Mouse (Mus musculus) spleen, adult 2 months (tissue): ENCODE results near the gene Hmga2. TPM values are rescaled to one million over a fixed set of nuclear protein-coding genes. Genes with fewer than 3 reads are reported as not detected.

Experiments used
- DNase-seq, 2 experiments: peaks; one replicate each; pipeline versions ENCODE4 v3.0.0 to v3.0.0-alpha.2; 2012 to 2021; ENCODE audit warnings: low spot score in 2 of 2, low read depth in 1 of 2
- H3K27ac ChIP-seq: fragments of 200-500 bp; 2 replicates; pipeline ENCODE4 v1.5.1; 2012; ENCODE audit warnings: low read length, inconsistent platforms; ENCODE audit not compliant: insufficient read depth
- H3K27me3 ChIP-seq: fragments of 200-500 bp; 2 replicates; pipeline ENCODE4 v1.6.1; 2012; ENCODE audit warnings: mild to moderate bottlenecking, moderate library complexity, low read length, inconsistent platforms; ENCODE audit not compliant: control insufficient read depth, insufficient read depth
- H3K36me3 ChIP-seq: fragments of 200-500 bp; 2 replicates; pipeline ENCODE4 v1.6.1; 2012; ENCODE audit warnings: mild to moderate bottlenecking, low read length, inconsistent platforms; ENCODE audit not compliant: control insufficient read depth, insufficient read depth
- H3K4me1 ChIP-seq: fragments of 200-500 bp; 2 replicates; pipeline ENCODE4 v1.6.1; 2011; ENCODE audit warnings: inconsistent platforms; ENCODE audit not compliant: control insufficient read depth, insufficient read depth, insufficient read length
- H3K4me3 ChIP-seq: fragments of 200-500 bp; 2 replicates; pipeline ENCODE4 v1.5.1; 2011; ENCODE audit warnings: mild to moderate bottlenecking, inconsistent platforms; ENCODE audit not compliant: insufficient read depth, insufficient read length; ENCODE audit errors: extremely low read depth
- CTCF ChIP-seq: fragments of 200-500 bp; IDR thresholded peaks from 2 replicates; pipeline ENCODE4 v1.5.1; 2011; ENCODE audit warnings: mild to moderate bottlenecking, inconsistent platforms; ENCODE audit not compliant: insufficient read depth, insufficient read length, insufficient replicate concordance; ENCODE audit errors: extremely low read depth
- POLR2A ChIP-seq: fragments of 200-500 bp; IDR thresholded peaks from 2 replicates; pipeline ENCODE4 v1.6.1; 2011; ENCODE audit warnings: low read depth, low read length, inconsistent platforms
- WGBS: fragments of 180-500 bp; shearing (Covaris S2); methylation state at CpG from one replicate; pipeline ENCODE4 v1.1.7; 2018; 5-methylcytosine and 5-hydroxymethylcytosine counted together
- polyA plus RNA-seq: library from polyadenylated mRNA; depleted of rRNA; stranded (reverse); fragments of >200 nt; gene quantifications from 2 replicates; pipeline ENCODE4 v1.2.3, GENCODE M21; 2012

Hmga2 gene
- polyA plus RNA-seq, 1 experiment = not detected

DNA sequence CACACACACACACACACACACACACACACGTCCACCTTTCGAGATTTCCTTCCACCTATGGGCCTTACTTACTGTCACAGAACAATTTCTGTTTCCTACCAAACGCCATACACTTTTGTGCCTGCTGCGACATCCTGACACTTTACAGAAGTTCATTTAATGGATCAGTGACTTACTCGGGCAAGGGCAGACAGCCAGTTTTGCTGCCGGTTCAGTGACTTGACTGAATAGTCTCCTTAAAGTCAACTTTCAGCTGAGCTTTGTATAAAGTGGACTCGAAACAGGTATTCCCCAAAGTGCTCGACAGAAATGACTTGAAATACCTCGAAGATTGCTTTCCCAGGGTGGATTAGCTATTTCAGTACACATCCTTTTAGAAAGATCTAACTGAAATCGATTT, 87.3 kb downstream of the Hmga2 start:
- DNase-seq = no peak
- WGBS = 51% methylated on average over 10 of the region's 10 CpGs
- no peak overlapping the region for H3K27ac ChIP-seq
- H3K4me3 ChIP-seq = no peak overlapping the region
- no peaks in the 10 kb centered on the region for H3K4me1 ChIP-seq
- no peaks in the 10 kb centered on the region for H3K36me3 ChIP-seq
- TF ChIP-seq CTCF = no peak
- TF ChIP-seq POLR2A = no peak
- H3K27me3 ChIP-seq = no peaks in the 10 kb centered on the region

GRCm38 (mm10) chr10:120388400-120388871, 87.8 kb downstream of the Hmga2 start:
- TF ChIP-seq CTCF (no peak), POLR2A (no peak)
- H3K4me1 ChIP-seq = no peaks in the 10 kb centered on the region
- no peaks in the 10 kb centered on the region for H3K36me3 ChIP-seq
- no peaks in the 10 kb centered on the region for H3K27me3 ChIP-seq
- no peak for DNase-seq
- WGBS = 60% methylated on average over 8 of the region's 8 CpGs
- H3K27ac ChIP-seq = no peak overlapping the region
- no peak overlapping the region for H3K4me3 ChIP-seq

GRCm38 (mm10) chr10:120387105-120387504, 89.2 kb downstream of the Hmga2 start:
- H3K4me1 ChIP-seq = no peaks in the 10 kb centered on the region
- no peaks in the 10 kb centered on the region for H3K27me3 ChIP-seq
- no peaks in the 10 kb centered on the region for H3K36me3 ChIP-seq
- 90% methylated on average over 8 of the region's 8 CpGs for WGBS
- H3K4me3 ChIP-seq = no peak overlapping the region
- no peak overlapping the region for H3K27ac ChIP-seq
- TF ChIP-seq CTCF (no peak), POLR2A (no peak)
- no peak for DNase-seq

- no peak overlapping the region for H3K4me3 ChIP-seq
- no peak overlapping the region for H3K27ac ChIP-seq
- no peaks in the 10 kb centered on the region for H3K4me1 ChIP-seq
- TF ChIP-seq CTCF (no peak), POLR2A (no peak)
- 59% methylated on average over 10 of the region's 10 CpGs for WGBS
- H3K36me3 ChIP-seq = no peaks in the 10 kb centered on the region
- DNase-seq = no peak
- H3K27me3 ChIP-seq = no peaks in the 10 kb centered on the region
Observed at GRCm38 (mm10) chr10:120384797-120385600, 91.3 kb downstream of the Hmga2 start.

- no peaks in the 10 kb centered on the region for H3K36me3 ChIP-seq
- no peak for DNase-seq
- 96% methylated on average over 7 of the region's 7 CpGs for WGBS
Observed at GRCm38 (mm10) chr10:120384040-120384439, 92.2 kb downstream of the Hmga2 start.

DNA sequence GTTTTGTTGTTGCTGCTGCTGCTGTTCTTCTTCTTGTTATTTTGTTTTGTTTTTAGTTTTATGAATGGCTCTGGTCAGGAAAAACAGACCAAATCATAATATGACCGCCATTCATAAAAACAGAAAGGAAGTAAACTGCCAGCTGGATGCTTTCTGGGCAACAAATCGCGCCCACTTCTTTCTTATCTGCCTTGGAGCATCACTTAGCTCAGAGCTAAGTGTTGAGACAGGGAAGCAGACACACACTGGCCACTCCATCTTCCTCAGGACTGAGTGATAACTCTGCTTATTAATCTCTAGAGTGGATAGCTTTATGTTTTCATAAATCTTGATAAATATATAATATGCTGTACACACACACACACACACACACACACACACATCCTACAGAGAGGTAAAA, 98.5 kb downstream of the Hmga2 start:
- Histone ChIP-seq H3K36me3 (no peaks in the 10 kb centered on the region), H3K4me3 (no peak overlapping the region), H3K27ac (no peak overlapping the region), H3K4me1 (no peaks in the 10 kb centered on the region), H3K27me3 (no peaks in the 10 kb centered on the region)
- 46% methylated on average over 3 of the region's 3 CpGs for WGBS
- TF ChIP-seq CTCF (no peak), POLR2A (no peak)
- no peak for DNase-seq

More at GRCm38 (mm10) chr10:120384040-120384439, 92.2 kb downstream of the Hmga2 start:
- H3K4me1 ChIP-seq = no peaks in the 10 kb centered on the region
- no peaks in the 10 kb centered on the region for H3K27me3 ChIP-seq
- H3K4me3 ChIP-seq = no peak overlapping the region
- H3K27ac ChIP-seq = no peak overlapping the region
- TF ChIP-seq POLR2A = no peak
- no peak for TF ChIP-seq CTCF

DNA sequence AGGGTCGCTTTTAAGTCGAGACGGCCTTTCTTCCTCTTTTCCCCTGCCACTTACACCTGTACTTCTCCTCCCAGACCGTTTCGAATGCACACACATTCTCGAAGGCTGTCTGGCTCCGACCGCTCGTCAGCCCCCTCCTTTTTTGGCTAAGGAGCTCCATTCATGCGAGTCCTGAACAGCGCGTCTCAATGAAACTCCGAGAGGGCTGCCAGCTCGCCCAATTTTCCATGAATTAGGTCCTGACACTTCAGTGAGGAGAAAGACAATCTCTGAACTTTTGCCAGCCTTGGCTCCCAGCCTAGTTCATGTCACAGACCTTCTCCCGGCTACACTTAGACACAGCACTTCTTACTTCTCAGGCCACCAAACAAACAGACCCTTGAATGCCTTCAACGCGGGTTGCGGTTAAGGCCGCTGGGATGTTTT, 98.9 kb downstream of the Hmga2 start:
- Histone ChIP-seq H3K27ac (no peak overlapping the region), H3K4me3 (no peak overlapping the region), H3K36me3 (no peaks in the 10 kb centered on the region), H3K4me1 (no peaks in the 10 kb centered on the region), H3K27me3 (no peaks in the 10 kb centered on the region)
- DNase-seq = no peak
- 14% methylated on average over 19 of the region's 19 CpGs for WGBS
- no peak for TF ChIP-seq POLR2A
- no peak for TF ChIP-seq CTCF
